Mouse (Mus musculus) cerebellum, postnatal 14 days (tissue): ENCODE data around the gene Rps6ka1.

Source experiments
- DNase-seq, 2 experiments: peaks; one replicate each; pipeline ENCODE4 v3.0.0; 2021; ENCODE audit warnings: mixed read lengths in 2 of 2

Gene Rps6ka1

DNA sequence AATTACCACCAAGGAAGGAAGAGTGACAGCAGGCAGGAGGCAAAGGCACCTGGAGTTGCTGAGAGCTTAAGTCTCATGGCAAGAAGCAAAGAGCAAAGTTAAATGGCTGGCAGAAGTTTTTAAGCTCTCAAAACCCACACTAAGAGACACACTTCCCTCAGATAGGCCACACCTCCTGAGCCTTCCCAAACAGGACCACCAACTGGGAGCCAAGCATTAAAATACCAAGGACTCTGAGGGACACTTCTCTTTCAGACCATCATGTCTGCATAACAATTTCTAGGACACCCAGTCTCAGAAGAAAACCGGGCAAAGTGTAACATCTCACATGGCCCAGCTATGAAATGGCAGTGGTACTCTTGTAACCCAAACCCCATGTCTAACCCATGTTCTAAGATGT is 9.4 kb upstream of the Rps6ka1 start:
- no peak for DNase-seq

DNA sequence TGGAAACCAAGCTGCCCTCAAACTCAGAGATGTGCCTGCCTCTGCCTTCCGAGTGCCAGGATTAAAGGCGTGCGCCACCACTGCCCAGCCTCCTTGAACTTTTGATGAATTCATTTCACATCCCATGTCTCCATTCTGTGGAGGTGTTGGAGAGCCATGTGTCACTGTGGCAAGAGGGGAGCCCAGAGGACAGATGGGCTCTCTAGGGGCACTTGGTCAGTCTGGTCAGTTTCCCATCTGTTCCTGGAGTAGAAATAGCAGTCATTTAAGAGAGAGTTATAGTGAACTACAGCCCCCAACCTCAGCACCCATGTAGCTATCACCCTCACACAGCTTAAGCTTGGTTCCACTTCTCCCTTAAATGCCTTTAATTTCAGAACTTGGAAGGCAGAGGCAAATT is 8.4 kb upstream of the Rps6ka1 start:
- DNase-seq = no peak

- DNase-seq = peak; percentile 69 to 71
These were observed 348 bp downstream of the Rps6ka1 start for GRCm38 (mm10) chr4:133887249-133887648.

GRCm38 (mm10) chr4:133885991-133886501 is 1.6 kb downstream of the Rps6ka1 start:
- peak; percentile 76 to 83 for DNase-seq

GRCm38 (mm10) chr4:133885331-133885730 is 2.3 kb downstream of the Rps6ka1 start:
- DNase-seq = peak; percentile 78 to 81

DNA sequence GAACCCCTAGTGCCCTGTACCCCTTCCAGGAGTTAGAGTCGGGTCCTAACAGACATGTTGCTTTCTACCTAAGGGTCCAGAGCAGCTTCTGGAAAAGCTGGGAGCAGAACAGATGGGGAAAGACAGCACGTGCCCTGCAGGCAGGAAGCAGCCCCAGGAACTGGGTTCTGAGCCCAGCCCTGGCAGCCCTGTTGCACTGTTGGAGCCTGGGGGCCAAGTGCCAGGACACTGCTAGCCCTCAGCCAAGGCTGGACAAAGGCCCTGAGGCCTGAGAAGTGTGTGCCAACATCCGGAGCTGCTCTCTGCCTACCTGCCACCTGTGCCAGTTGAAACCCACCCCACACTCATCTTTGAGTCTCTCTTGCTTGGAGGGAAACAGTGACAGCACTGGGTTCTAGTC is 2.7 kb downstream of the Rps6ka1 start:
- peak; percentile 97 to 99 for DNase-seq

DNA sequence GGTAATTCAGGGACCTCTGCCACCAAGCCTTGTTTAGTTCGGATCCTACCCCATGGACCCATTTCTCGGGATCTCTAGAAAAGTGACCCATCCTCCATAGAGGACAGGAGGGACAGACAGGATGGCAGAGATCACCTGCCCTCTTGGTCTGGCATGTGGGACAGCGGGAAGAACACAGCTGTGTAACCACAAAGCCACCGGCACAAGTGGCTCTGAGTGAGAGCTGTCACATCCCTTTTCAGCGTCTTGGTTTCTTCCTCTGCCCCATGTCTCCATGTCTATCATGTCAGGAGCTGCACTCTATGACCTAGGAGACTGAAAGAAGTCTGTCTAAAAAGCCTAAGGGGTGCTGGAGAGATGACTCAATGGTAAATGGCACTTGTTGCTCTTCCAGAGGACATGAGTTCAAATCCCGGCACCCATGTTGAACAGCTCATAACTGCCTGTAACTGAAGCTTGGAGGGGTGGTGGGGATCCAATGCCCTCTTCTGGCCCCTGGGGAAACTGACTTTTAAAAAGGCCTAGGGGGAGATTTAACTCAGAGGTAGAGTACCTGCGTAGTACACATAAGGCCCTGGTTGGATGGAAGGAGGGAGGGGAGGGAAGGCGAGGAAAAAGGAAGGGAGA is 3.4 kb downstream of the Rps6ka1 start:
- DNase-seq = no peak

DNA sequence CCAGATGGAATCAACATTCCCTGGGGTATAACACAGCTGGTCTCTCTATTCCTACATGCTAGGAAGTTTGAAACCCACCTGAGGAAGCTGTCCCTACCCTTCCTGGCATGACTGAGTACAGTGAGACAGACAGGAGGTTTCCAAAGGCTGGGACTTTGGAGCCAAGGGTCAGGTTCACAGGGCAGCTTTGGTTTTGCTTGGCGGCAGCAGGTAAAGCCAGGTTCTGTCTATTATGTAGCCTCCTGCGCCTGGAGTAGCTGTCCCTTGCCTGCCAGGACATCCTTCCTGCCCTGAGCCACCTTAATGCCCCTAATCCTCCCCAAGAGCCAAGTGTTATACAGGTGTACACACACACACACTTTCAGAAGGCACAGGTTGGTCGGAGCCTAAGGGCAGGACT is 5.7 kb downstream of the Rps6ka1 start:
- no peak for DNase-seq

DNA sequence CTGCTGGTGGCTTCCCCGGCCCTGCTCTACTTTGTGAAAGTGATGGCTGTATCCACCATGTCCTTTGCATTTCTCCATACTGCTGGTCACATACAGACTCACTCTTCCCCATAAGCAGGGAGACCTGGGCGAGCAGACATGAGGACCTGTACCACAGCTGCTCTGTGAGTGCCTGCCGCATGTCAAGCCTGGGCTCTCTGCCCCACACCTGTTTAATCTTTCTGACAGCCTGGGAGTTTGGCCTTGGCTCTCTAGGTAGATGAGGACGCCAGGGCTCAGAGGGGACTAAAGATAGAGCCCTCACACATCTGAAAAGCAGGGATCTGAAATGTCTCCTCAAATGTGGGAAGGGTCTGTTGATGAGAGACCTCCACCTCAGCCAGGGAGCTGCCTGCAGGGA is 6.2 kb downstream of the Rps6ka1 start:
- peak in 1 of 2 experiments; percentile 35 for DNase-seq

- DNase-seq = no peak
These were observed 8.3 kb downstream of the Rps6ka1 start for GRCm38 (mm10) chr4:133879145-133879902.

DNA sequence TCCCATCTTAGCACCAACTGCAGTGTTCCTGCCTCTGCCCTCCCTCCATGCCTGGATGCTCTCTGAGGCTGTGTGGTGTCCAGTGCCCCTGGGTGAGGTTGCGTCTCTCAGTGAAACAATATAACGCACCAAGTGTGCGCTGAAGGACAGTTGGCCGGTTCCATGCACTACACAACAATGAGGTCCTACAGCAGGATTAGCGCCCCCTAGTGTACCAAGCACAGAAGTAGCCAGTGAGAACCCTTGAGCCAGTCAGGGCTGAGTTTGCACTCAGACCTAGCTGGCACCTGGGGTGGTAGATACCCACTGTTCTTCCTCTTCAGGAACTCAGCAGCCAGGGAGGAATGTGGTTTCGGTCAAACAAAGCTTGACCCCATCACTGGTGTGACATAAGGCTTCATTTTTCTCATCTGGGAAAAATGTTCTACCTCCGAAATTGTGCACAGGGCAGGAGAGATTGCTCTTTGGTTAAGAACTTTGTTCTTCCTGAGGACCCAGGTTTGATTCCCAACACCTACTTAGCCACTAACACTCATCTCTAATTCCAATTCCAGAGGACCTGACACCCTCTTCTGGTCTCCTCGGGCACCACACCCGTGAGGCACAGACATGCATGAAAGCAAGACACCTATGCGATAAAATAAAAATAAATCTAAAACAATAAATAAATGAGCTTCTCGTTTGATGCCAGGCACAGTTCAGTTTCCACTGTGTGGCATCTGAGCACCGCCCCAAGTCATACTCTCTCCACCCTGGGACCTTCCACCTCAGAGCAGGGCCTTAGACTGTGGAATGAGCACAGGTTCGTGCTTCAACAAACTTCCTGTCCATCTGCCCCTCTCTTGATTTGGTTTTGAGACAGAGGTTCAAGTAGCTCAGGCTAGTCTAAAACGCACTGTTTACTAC is 9.5 kb downstream of the Rps6ka1 start:
- peak in 1 of 2 experiments; percentile 47 for DNase-seq

- no peak for DNase-seq
These were observed 12.6 kb downstream of the Rps6ka1 start for GRCm38 (mm10) chr4:133874865-133875517.

- no peak for DNase-seq
These were observed 13.4 kb downstream of the Rps6ka1 start for GRCm38 (mm10) chr4:133873926-133874864.

GRCm38 (mm10) chr4:133873431-133873851 is 14.2 kb downstream of the Rps6ka1 start:
- DNase-seq = no peak

DNA sequence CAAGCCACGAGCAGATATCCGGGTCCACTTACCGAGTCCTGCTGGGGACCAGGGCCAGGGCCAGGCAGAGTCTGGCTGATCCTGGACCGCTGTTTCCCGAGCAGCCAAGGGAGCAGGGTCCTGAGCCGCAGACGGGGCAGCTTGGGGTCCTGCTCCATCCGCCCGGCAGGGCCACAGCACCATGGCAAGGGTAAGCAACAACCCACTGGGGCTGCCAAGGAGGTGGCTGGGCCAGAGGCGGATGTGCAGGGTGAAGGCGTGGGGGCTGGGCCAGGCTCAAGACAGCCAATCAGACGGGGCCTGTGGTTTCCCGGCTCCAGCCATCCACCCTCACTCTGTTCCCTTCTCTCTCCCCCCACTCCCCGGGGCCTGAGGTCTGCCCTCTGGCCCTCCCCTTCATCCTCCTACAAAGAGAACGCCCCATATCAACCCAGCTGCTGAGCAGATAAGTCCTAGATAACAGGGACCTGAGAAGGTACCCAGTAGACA is 14.7 kb downstream of the Rps6ka1 start:
- DNase-seq = peak in 1 of 2 experiments; percentile 30

GRCm38 (mm10) chr4:133872222-133872811 is 15.3 kb downstream of the Rps6ka1 start:
- no peak for DNase-seq

DNA sequence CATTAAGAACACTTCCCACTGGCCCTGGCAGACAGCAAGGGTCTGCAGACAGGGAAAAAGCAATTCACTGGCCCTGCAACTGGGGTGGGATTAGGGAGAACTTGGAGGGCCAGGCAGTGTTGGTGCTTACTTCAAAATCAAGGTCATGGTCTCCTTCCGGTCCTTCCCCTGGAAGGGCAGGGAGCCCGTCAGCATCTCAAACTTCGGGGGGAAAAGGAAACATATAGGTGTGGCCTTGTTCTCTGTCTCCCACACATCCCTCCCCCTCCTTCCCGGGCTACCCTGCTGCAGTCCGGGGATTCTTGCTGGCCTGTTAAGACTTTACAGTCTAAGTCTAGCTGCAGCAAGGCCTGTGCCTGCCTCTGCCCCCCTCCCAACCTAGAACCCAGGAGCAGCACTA is 22.4 kb downstream of the Rps6ka1 start:
- no peak for DNase-seq

DNA sequence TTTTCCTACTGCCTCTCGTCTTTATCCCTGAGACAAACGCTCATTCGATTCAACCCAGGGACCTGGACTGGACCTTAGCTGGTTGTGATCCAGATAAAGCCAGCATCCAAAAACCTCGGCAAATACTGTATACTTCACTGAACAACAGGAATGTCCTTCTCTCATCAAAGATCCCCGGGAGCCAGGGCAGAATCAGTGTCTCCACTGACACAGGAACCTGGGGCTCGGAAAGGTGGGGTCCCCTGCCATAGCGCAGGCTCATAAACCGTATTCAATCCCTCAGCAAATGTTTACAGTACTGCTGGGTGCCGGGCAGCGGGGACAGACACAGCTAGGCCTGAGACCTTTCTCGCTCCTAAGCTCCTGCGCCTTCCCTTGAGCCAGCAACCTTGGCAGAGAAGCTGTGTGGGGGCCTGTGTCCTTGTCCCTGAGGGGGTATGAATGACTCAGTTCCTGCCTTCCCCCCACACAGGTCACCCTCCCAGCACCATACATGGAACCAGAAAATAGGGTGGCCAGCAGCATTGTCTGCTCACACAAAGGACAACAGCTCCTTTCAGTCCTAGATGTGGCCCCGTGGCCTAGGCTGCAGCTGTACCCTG is 23.1 kb downstream of the Rps6ka1 start:
- no peak for DNase-seq

GRCm38 (mm10) chr4:133863795-133864379 is 23.7 kb downstream of the Rps6ka1 start:
- DNase-seq = no peak

GRCm38 (mm10) chr4:133857527-133857926 is 30.1 kb downstream of the Rps6ka1 start:
- no peak for DNase-seq
